Mouse (Mus musculus) gastrocnemius, postnatal 25 days (tissue): ENCODE measurements around the gene P2ry14. TPM values are rescaled to one million over a fixed set of nuclear protein-coding genes. Genes with fewer than 3 reads are reported as not detected.
"Not testable (repeated sequence)": the region's sequence is repeated elsewhere in the genome, so short reads cannot be mapped to it uniquely, and the experiment has no call there.

Experiments
- DNase-seq: peaks from one replicate; pipeline ENCODE4 v3.0.0; 2022
- total RNA-seq, 2 experiments: library from RNA; stranded (reverse); gene quantifications; 1 replicate in 1 of 2; 2 replicates in 1 of 2; pipeline ENCODE4 v1.2.3; 2021

Gene P2ry14
- total RNA-seq, 2 experiments from 2014 or later = 1.3 to 2.1 TPM

DNA sequence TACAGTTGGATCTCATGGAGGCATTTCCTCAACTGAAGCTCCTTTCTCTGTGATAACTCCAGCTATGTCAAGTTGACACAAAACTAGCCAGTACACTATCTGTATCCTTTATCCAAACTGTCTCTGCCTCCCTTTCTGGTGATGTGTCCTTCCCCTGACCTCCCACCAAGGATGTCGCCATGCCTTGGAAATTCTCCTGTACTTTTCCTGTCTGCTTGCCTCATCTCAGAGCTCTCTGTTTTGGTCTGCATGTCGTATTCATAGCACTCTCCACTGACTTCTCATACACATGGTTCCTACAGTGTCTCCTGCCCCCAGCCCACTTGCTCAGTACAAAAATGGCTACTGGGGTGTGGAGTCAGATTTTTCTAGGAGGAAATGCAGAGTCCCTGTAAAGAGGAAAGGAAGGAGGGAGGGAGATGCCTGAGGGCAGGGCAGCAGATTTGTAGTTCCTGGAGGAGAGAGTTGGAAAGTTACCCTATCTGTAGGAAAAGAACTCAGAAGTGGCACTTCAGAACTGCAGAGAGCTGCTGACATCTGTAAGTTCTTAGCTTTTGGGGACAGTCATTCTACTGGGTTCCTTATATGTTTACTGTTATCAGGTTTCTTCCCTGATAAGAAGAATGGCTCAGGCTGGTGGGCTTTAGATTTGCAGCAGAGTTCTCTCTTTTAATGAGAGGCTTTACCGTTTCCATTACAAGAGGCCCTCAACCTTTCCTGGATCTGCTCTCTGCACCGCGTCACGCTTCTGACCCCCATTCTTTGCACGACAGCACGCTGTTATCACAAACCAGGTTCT lies 11.7 kb downstream of the P2ry14 start:
- no peak for DNase-seq

DNA sequence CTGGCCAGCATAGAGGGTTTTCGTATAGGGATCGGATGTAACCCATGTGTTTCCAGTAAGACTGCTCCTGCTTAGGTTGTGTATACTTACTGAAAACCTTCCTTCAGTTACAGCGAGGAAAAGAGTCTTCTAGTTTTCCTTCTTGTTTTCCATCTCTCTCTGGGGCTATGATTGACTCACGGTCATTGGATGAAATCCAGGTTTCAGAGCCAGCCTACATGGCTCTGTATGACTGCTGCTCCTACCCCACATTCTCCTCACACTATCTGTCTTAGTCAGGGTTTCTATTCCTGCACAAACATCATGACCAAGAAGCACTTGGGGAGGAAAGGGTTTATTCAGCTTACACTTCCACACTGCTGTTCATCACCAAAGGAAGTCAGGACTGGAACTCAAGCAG lies 12.5 kb downstream of the P2ry14 start:
- not testable (repeated sequence) for DNase-seq

DNA sequence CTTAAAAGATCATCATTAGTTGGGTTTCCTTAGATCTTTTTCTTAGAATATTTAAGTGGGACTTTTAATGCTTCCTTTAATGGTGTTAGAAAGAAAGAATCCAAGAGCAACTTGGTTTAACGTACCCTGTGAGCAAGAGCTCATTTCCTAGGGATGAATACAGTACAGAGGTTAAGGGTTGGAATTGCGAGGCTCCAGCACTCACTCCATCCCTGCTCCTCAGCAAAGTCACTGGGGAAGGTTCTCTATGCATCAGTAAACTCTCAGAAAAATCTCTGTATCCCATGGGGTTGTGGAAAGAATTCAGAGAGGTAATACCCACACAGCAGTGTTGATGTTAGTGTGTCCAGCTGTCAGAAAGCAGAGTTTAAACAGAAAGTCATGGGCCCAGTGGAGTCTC lies 13.3 kb downstream of the P2ry14 start:
- DNase-seq = no peak

DNA sequence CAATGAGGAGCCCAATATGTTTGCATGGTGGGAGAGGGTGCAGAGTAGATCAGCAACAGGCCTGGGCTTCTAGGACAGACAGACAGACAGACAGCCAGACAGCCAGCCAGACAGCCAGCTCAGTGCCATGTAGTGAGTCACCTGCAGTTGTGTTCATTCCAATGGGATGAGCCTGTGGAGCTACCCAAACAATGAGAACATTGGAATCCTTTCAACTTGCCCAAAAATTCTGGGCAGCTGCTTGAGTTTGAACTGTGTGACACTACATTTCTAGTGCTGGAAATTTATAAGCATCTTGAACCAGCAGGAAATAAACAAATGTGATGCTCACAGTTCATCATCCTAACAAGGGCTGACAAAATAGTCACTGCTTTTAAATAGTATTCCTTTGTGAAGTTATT lies 13.8 kb downstream of the P2ry14 start:
- no peak for DNase-seq

DNA sequence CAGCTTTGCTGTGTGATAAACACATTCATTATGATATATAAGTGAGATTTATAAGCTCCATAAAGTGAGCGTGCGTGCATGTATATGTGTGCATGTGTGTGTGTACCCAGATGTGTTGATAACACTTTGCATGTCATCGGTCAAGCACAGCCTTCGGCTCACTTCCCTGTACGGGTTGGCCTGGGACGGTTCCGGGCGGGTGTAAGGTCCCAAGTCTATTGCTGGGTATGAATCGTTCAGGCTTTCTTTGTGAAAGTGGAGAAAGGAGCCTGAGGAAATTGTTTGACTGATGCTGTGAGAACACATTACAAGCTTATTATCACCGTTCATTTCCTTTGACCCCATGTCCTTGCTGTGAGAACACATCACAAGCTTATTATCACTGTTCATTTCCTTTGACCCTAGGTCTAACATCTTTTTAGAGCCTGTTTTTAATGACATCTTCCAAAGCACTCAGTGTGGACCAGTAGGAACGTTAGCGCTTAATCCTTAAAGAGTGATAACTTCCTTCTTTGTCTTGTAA lies 14.4 kb downstream of the P2ry14 start:
- no peak for DNase-seq

DNA sequence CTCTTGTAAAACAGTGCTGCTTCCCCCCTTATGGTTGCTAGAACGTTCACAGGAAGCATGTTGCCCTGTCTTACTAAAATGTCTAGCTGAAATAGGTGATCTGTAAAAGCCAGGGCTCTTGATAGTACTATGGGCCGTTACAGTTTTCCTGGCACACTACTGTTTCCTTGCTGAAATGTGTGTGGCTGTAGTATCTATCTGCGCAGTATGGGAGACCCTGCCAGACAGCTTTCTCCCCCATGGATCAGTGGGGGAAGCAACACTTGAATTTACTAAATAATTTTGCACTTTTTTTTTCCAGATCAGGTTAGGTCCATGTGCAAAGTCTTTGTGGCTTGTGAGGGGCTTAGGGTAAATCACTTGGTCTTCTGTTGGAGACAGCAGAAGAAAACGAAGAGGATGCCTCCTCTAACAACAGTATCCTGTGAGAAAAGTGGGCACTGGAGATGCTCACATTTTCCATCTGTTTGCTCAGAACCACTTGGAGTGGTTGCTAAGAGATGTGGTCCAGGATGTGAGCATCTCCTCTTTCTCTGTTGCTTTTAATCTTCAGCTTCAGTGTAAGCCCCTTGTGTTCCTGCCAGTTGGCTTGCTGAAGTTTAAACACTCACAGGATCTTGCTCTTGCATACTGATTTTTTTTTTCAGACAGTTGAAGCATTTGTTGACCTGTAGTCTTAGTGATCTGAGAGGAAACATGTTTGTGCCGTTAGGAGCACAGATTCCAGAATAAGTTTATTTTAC lies 17.3 kb downstream of the P2ry14 start:
- DNase-seq = no peak

DNA sequence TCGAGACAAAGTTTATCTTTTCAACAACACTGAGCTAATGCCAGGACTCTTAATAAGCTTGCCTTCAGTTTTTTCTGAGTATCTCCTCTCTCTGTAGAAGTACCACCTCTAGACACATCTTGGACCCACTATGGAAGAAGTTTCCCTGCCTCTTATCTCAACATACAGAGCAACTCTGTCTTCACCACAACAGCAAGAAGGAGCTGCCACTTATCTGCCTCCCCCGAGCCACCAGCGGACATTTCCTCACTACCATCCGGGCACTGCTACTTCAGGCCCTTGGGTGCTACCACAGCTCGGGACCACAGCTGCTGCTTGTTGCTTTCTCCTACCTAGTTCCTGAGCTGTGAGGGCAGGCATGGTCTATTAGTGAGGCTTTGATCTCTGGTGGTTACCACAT lies 20.2 kb downstream of the P2ry14 start:
- DNase-seq = no peak

DNA sequence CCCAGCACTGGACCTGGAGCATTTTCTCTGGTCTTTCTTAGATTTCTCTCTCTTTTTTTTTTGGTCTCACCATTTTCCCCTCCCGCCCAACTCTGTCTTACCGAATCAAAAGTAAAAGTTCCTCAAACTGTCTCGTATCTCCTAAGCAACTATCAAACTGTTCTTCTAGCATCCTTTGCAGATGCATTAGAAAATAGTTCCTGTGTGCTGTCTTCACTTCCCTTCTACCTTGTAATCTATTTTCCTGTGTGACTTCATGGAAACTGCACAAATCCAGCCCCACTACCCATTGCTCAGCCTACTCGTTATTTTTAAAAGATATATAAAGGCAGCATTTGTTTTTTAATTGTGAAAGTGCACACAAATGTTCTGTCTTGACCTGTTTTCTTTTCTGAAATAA lies 21.5 kb downstream of the P2ry14 start:
- no peak for DNase-seq

DNA sequence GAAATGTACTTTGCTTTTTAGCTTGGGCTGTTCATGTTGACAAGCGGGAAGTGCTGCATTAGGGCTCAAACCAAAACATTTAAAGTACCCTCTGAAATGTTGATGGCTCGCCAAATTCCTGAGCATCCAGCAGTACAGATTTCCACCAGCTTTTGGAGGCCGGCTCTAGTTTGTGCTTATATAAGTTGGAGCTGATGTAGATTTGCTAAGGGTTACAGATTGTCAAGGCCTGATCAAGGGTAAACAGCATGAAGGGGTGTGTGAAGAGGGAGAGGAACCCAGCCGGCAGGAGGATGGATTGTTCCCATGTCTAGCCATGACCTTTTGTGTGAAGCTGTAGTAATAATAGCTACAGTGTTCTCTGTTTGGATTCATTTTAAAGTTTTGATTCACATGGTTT lies 22.3 kb downstream of the P2ry14 start:
- no peak for DNase-seq

DNA sequence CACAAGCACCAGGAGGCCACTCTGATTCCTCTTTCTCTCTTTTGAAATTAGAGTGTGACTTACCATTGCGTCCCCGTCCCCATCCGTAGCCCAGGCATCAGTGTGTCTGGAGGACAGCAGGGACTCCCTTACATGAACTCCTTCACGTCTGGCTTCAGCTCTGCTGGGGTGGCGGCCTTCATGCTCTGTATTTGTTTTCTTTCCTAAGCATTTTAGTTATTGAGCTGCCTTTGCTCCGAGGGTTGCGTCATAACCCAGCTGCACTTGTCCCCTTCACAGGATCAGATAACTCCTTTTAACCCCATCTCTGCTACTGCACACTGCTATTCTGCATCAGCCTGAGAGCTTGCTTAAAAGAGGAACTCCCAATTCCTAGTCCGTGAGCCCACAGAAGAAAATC lies 23.0 kb downstream of the P2ry14 start:
- DNase-seq = no peak

DNA sequence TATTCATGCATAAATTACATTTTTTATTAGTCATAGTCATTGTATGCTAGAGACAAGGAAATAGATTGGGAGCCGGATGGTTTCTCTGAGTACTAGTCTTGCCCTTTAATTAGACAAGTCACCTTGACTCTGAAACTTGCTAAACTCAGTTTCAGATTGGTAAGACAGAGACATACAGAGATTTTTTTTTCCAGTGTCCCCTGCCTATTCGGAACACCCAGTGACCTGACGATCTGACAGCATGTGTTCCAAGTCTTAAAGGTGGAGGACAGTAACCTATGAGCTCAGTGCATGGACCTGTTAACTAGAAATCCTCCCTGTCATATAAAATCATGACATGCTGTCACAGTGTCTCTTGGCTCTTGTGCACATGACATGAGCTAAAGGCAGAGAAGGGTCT lies 23.9 kb downstream of the P2ry14 start:
- DNase-seq = no peak

DNA sequence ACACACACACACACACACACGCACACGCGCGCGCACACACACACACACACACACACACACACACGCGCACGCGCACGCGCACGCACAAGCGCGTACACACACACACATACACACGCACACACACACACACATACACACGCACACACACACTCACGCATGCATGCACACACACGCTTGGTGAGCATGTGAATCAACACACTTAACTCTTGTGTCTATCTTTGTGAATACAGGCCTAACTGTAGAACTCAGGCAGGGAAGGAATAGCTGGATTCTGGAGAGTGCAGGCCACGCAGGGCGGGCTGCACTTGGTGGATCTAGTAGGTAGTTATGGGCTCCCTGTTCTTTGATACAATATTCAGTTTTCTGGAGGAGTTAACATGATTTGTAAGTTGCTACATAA lies 24.7 kb downstream of the P2ry14 start:
- no peak for DNase-seq

DNA sequence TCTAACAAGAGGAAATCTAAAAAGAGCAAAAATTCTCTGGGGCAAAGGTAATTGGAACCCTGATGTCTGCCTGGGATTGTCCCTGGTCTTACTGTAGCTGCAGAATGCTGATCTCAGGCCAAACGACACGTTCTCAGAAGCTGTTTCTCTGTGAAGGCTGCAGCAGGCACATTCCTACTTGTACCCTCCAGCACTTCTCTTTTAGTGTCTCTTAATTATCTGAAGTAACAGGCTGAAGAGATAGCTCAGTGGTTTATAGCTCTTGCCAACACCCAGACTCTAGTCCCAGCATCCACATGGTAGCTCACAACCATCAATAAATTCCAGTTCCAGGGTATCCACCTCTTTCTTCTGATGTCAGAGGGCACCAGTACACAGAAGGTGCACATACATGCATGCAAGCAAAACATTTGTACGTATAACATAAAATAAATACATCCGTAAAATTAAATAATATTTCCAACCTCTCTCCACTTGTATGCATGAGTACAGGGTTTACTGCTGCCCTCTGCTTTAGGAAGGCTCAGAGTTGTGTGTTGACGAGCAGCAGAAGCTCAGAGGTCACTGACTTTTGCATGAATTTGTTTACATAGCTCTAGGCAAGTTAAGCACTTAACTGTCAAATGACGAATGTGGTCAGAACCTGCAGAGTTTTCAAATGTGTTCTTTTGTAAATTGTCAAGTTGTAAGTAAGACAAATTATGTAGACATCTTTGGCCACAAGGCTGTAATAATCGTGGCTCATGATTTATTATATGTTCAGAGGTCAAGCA lies 27.4 kb downstream of the P2ry14 start:
- DNase-seq = no peak

DNA sequence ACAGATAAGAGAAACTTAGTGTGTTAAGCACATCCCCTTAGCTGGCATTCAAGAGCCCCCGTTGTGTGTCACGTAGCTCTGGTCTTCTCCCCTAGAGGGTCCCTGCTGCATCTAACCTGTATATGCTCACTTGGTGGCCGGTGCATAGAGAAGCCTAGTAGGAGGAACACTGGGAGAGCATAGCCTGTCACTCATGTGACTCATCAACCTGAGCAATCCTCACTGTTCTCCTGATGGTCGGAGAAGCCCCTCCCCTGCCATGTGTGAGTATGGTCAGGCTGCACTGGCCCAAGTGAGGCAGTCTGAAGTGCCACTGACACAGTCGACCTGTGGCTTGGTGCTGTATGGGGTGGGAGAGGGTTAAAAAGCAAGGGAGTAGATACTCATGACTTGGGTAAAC lies 28.4 kb downstream of the P2ry14 start:
- no peak for DNase-seq

DNA sequence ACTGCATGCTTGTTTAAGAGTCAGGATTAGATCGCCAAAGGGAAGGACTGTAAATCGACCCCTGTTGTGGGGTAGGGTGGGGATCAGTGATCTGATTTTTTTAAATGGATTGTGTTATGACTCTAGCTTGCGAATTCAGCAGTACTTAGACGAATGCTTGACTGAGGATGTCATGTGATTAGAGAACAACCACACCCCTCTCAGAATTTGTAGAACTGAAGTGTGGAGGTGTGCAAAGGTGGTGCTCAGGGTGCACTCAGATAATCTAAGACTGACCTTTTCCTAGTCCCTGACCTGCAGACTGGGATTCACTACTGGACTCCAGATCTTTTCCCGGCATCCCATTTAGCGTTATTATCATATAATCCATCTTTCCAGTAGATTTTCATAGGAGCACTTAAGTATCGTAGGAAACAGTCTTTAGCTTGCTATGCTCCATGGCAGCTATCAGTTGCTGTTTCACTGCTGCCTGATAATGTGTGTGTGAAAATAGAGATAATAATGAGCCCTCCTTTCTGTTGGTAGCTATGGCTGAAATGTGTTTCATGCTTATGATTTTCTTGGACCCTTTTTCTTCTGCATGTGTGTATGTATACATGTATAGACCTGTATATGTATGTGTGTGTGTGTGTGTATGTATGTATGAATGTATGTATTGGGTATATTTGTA lies 31.5 kb downstream of the P2ry14 start:
- DNase-seq = no peak

DNA sequence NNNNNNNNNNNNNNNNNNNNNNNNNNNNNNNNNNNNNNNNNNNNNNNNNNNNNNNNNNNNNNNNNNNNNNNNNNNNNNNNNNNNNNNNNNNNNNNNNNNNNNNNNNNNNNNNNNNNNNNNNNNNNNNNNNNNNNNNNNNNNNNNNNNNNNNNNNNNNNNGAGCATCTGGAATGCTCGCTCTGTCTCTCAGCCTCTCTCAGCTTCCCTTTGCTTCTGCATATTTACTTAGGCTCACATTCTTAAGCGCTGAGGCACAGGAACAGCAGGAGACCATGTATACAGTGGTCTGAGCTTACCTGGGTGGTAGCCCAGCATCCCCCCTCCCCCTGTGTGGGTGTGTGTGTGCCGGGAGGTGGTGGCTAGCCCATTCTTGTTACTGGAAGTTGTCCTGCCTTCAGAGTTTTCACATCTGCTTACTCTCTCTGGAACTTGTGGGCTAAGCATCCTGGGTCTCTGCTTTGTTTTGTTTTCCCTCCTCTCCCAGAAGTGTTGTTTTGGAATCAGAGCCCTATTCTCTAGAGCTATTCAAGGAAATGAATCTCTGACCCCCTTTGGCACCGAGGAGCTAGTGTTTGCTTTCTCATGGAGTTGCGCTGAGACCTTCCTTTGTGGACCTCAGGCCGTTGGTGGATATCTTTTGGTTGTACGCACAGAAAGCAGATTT lies 32.2 kb downstream of the P2ry14 start:
- DNase-seq = no peak

DNA sequence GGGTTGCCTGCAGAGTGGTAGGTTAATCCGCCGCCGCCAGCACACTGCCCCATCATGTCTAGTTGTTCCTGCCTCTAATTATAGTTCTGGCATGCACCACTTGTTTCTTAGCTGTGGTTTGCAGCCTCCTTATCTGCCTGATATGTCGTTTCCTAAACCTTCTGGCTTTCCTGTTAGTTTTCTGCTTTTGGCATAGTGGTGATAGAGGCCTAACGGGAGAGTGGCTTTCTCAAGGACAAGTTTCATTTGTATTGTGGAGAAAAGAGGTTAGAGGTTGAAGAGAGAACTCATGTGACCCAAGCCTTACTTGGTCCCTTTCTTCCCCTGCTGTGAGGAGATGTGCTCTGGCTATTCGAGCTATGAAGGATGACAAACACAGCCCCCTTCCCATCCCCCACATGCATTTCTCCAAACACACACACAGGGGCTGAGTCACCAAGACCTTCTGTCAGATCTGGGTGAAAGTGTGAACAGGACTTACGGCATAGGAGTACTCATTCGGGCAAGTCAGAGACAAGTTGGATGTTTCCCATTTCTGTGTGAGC lies 39.4 kb downstream of the P2ry14 start:
- DNase-seq = no peak

DNA sequence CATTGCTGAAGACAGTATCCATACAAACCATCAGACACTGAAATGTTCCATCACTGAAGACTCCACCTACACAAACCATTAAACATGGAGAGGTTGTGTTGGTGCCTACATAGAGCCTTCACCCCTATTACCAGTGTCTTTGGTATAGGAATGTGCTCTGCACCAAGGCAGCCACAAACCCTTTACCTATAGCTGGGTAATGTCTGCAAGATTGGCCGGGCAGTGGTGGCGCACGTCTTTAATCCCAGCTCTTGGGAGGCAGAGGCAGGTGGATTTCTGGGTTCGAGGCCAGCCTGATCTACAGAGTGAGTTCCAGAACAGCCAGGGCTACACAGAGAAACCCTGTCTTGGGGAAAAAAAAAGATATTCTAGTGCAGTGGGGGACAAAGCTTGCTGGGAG lies 40.1 kb downstream of the P2ry14 start:
- not testable (repeated sequence) for DNase-seq

DNA sequence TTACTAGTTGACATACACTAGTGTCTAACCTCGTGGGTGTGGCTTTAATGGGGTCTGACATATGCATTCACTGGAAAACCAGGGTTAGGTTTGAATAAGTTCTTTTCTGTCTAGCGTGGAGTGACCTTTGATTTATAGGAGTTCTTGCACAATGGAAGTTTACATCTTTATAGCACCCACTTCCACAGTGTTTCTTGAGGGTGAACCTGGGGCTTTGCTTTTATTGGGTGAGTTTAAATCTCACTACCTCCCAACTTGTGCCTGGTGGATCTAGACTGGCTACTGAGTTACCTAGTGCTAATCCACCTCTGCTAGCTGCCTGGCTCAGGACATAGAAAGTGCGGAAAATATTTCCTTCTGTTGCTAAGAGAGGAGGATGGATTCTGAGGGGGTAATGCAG lies 41.5 kb downstream of the P2ry14 start:
- DNase-seq = no peak

DNA sequence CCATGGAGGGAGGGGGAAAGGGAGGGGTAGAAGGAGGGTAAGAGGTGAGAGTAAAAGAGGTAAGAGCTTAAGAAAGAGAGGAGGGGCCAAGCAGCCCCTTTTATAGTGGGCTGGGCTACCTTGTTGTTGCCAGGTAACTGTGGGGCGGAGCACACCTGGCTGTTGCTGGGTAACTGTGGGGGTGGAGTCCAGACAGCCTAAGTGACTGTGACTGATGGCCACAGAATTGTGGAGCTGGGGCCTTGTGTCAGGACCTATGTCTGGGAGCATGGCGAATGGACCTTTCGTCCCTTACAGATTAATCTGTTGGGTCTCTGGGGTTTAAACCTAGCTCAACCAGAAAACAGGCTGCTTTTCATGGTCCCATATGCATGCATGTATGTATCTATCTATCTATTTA lies 43.6 kb downstream of the P2ry14 start:
- not testable (repeated sequence) for DNase-seq

DNA sequence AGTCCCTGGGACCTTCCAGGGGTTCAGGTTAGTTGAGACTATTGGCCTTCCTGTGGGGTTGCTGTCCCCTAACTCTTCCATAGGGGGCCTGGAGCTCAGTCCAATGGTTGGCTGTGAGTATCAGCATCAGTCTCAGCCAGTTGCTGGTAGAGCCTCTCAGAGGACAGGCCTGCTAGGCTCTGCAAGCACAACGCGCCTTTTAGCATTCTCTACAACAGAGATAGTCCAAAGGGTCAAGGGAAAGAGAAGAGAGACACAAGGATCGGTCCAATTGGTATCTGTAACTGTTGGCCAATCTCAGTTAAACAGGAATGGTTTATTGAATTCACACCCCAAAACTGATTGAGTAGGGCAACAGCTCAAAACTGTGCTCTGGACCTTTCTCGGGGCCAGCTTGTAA lies 46.0 kb downstream of the P2ry14 start:
- DNase-seq = no peak
